Comparison of ENCODE assay signal across 10 mouse cellular contexts in genomic region chr7:113347271-113347670, GRCm38 (mm10). TPM values are rescaled to one million over a fixed set of nuclear protein-coding genes. Genes with fewer than 3 reads are reported as not detected.
A peak's percentile ranks its signal among the peaks of the same experiment; 100 is the strongest.
DNase-seq lines count a peak whose midpoint lies in the region; ATAC-seq lines count a peak whose summit lies in the region.
"Had no signal": no experiment of that assay in that cellular context is flagged by ENCODE, and none has a peak within 500 bp of the region (broad histone marks: within the 10 kb centered on the region; RNA-seq: fewer than 3 reads in every experiment).

No protein-coding gene starts in this region.

- intact Hi-C loops in heart, postnatal 14 days (cut with DNase I): no loop called here

- no peak overlapping the region for H3K27ac ChIP-seq in forebrain, embryonic 12.5 days
- no peak overlapping the region for H3K27ac ChIP-seq in forebrain, embryonic 11.5 days (ENCODE audit: low read depth, low read length)
- peak overlapping the region; percentile 65 for H3K27ac ChIP-seq in midbrain, embryonic 15.5 days
- H3K27ac ChIP-seq: midbrain, embryonic 12.5 days had no signal

- DNase-seq in forebrain, embryonic 11.5 days (ENCODE audit: low spot score): no peak
- DNase-seq in cerebellum, adult 8-10 months: peak; percentile 83
- peak; percentile 2 to 24 for DNase-seq in heart, postnatal 14 days
- no peak for DNase-seq in ovary, adult 18-20 months (ENCODE audit: low spot score)
- DNase-seq in lung, postnatal 4 days: no peak
- DNase-seq in kidney, adult 18-20 months: no peak

- H3K4me3 ChIP-seq in forebrain, embryonic 12.5 days (replicated peaks): no peak overlapping the region
- no peak overlapping the region for H3K4me3 ChIP-seq in forebrain, embryonic 11.5 days (ENCODE audit: low read depth, low read length)
- peak overlapping the region; percentile 18 for H3K4me3 ChIP-seq in midbrain, embryonic 15.5 days
- H3K4me3 ChIP-seq: midbrain, embryonic 12.5 days had no signal

- H3K9me3 ChIP-seq in forebrain, embryonic 12.5 days: no peaks in the 10 kb centered on the region
- H3K9me3 ChIP-seq in forebrain, embryonic 11.5 days (ENCODE audit: control insufficient read depth, low read length): no peaks in the 10 kb centered on the region
- H3K9me3 ChIP-seq in midbrain, embryonic 15.5 days: no peaks in the 10 kb centered on the region
- H3K9me3 ChIP-seq: midbrain, embryonic 12.5 days had no signal

- H3K9ac ChIP-seq in forebrain, embryonic 12.5 days: no peak overlapping the region
- H3K9ac ChIP-seq in forebrain, embryonic 11.5 days (ENCODE audit: low read length): no peak overlapping the region
- 0 out of 2 replicates have a peak overlapping the region, but pooled peaks have one; percentile 8 for H3K9ac ChIP-seq in midbrain, embryonic 15.5 days
- H3K9ac ChIP-seq: midbrain, embryonic 12.5 days had no signal

- WGBS in forebrain, embryonic 12.5 days: 43% methylated on average over 4 of the region's 4 CpGs
- WGBS in forebrain, embryonic 11.5 days: 52% methylated on average over 4 of the region's 4 CpGs
- 19% methylated on average over 4 of the region's 4 CpGs for WGBS in midbrain, embryonic 15.5 days

- H3K4me2 ChIP-seq in forebrain, embryonic 12.5 days: no peak overlapping the region; the same call in 1 of the 2 replicates
- H3K4me2 ChIP-seq in forebrain, embryonic 11.5 days (ENCODE audit: low read depth, low read length, severe bottlenecking): no peak overlapping the region
- H3K4me2 ChIP-seq in midbrain, embryonic 15.5 days: peak overlapping the region; percentile 35
- H3K4me2 ChIP-seq: midbrain, embryonic 12.5 days had no signal

- ATAC-seq in forebrain, embryonic 12.5 days (ENCODE audit: low FRiP score): 0 out of 2 replicates have a peak, but pooled peaks have one; percentile 41
- ATAC-seq in forebrain, embryonic 11.5 days (replicated peaks; ENCODE audit: low FRiP score): no peak
- peak; percentile 83 for ATAC-seq in midbrain, embryonic 15.5 days (replicated peaks)

- H3K4me1 ChIP-seq in forebrain, embryonic 12.5 days: no peaks in the 10 kb centered on the region
- no peaks in the 10 kb centered on the region for H3K4me1 ChIP-seq in forebrain, embryonic 11.5 days (replicated peaks; ENCODE audit: control insufficient read depth, insufficient read depth, low read length)
- H3K4me1 ChIP-seq in midbrain, embryonic 15.5 days: peaks cover 9% of the 10 kb centered on the region
- H3K4me1 ChIP-seq: midbrain, embryonic 12.5 days had no signal

- H3K36me3 ChIP-seq in forebrain, embryonic 12.5 days (replicated peaks): no peaks in the 10 kb centered on the region
- no peaks in the 10 kb centered on the region for H3K36me3 ChIP-seq in forebrain, embryonic 11.5 days (ENCODE audit: control insufficient read depth, insufficient read depth, low read length)
- no peaks in the 10 kb centered on the region for H3K36me3 ChIP-seq in midbrain, embryonic 15.5 days (replicated peaks)
- H3K36me3 ChIP-seq: midbrain, embryonic 12.5 days had no signal

- no peaks in the 10 kb centered on the region for H3K27me3 ChIP-seq in forebrain, embryonic 12.5 days
- no peaks in the 10 kb centered on the region for H3K27me3 ChIP-seq in forebrain, embryonic 11.5 days (ENCODE audit: control insufficient read depth, insufficient read depth, low read length)
- no peaks in the 10 kb centered on the region for H3K27me3 ChIP-seq in midbrain, embryonic 15.5 days (replicated peaks)
- H3K27me3 ChIP-seq: midbrain, embryonic 12.5 days had no signal

RNA-seq across cellular contexts. Expression of gene Btbd10, which starts 21.9 kb away (rescaled TPM):
- polyA plus RNA-seq in forebrain, embryonic 12.5 days (2016; fragmentation: Nextera tagmentation; extraction: Ambion mirVana): 37.2 and 41.5 TPM in 2 replicates
- 33.8 and 35.6 TPM in 2 replicates for polyA plus RNA-seq in forebrain, embryonic 11.5 days (2014; fragmentation: Nextera tagmentation; extraction: Ambion mirVana)
- total RNA-seq in heart, postnatal 14 days (2021): 10 to 100 TPM; 11.3 to 12.3 TPM
- 76.6 and 79.7 TPM in 2 replicates for polyA plus RNA-seq in midbrain, embryonic 15.5 days (2015; fragmentation: Nextera tagmentation; extraction: Ambion mirVana)

RNA-seq across cellular contexts. Expression of gene Pth, which starts 41.1 kb away (rescaled TPM):
- polyA plus RNA-seq in forebrain, embryonic 12.5 days (2016; fragmentation: Nextera tagmentation; extraction: Ambion mirVana): not detected in 2 replicates
- not detected in 2 replicates for polyA plus RNA-seq in forebrain, embryonic 11.5 days (2014; fragmentation: Nextera tagmentation; extraction: Ambion mirVana)
- total RNA-seq in heart, postnatal 14 days (2021): not detected
- not detected in 2 replicates for polyA plus RNA-seq in midbrain, embryonic 15.5 days (2015; fragmentation: Nextera tagmentation; extraction: Ambion mirVana)
- polyA plus RNA-seq: C2C12; midbrain, embryonic 12.5 days had no signal

Comparison
In these comparisons a context has a peak if more than half of its experiments do, and no peak if none do; other contexts are left out.
1. DNase-seq: peak in cerebellum, adult 8-10 months (single experiment) and heart, postnatal 14 days (2 of 2); none in forebrain, embryonic 11.5 days (single experiment), ovary, adult 18-20 months (single experiment), lung, postnatal 4 days (0 of 2) and kidney, adult 18-20 months (single experiment).